Mouse (Mus musculus): Measurements from ENCODE around the gene Fam193a. TPM values are rescaled to one million over a fixed set of nuclear protein-coding genes. Genes with fewer than 3 reads are reported as not detected.

Fam193a gene
- polyA plus RNA-seq, 1 experiment from 2014 or later, result 10.3 TPM

DNA sequence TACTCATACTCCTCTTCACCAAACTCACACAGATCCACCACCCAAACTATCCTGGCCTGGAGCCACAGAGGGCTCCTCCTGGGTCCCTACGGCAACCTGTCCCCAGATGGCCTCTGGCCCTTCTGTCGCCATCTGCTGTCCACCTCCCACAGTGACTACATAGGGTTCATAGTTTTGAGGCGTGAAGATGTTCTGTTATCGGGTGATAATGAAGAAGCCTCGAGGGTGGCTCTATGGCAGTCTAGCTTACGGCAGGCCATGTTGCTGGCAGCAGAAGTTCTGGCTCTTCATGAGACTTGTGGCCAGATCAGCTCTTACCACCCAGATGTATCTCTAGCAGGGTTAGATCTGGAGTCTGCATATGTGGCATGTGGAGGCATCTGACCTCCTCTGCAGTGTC lies 133.1 kb downstream of the Fam193a start:
- ATAC-seq (ENCODE audit: insufficient number of reproducible peaks, insufficient read depth, low FRiP score, low read depth), result no peak
- H3K4me2 ChIP-seq (ENCODE audit: low read length), result no peak overlapping the region

DNA sequence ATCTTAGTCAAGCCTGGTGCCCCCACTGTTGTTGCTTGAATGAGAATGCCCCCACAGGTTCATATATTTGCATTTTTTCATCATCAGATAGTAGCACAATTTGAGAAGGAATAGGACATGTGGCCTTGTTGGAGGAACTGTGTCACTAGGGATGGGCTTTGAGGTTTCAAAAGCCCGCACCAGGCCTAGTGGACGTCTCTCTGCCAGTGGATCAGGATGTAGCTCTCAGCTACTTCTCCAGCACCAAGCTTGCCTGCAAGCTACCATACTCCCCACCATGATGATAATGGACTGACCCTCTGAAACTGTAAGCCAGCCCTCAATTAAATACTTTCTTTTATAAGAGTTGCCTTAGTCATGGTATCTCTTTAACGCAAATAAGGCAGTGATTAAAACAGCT lies 142.8 kb downstream of the Fam193a start:
- H3K27me3 ChIP-seq (ENCODE audit: control insufficient read depth, insufficient read depth, low read length), result no peaks in the 10 kb centered on the region
- no peak for ATAC-seq (ENCODE audit: insufficient number of reproducible peaks, insufficient read depth, low FRiP score, low read depth)
- H3K4me2 ChIP-seq (ENCODE audit: low read length), result peak overlapping the region; percentile 95
- WGBS, result 86% methylated on average over 3 of the region's 3 CpGs
- H3K9ac ChIP-seq (ENCODE audit: low read length), result no peak overlapping the region; the same call in 1 of the 2 replicates
- 0 out of 4 replicates have a peak overlapping the region, but pooled peaks of 1 of the 2 experiments have one; percentile 89 for H3K4me3 ChIP-seq (ENCODE audit: control insufficient read depth in 1 of 2, insufficient read depth in 1 of 2, low read depth in 1 of 2, low read length in 2 of 2)
- no peaks in the 10 kb centered on the region for H3K9me3 ChIP-seq (ENCODE audit: control insufficient read depth, low read length)
- H3K36me3 ChIP-seq (ENCODE audit: control insufficient read depth, insufficient read depth, low read length), result no peaks in the 10 kb centered on the region
- H3K27ac ChIP-seq (replicated peaks in 1 of 2; ENCODE audit: control insufficient read depth in 1 of 2, insufficient read depth in 1 of 2, low read depth in 2 of 2, low read length in 2 of 2), result no peak overlapping the region
- peaks cover 10 to 24% of the 10 kb centered on the region in 2 experiments for H3K4me1 ChIP-seq (ENCODE audit: control insufficient read depth in 2 of 2, insufficient read depth in 2 of 2, low read length in 2 of 2)

More for the DNA sequence above, 133.1 kb downstream of the Fam193a start:
- no peaks in the 10 kb centered on the region for H3K27me3 ChIP-seq (ENCODE audit: control insufficient read depth, insufficient read depth, low read length)
- 63% methylated on average over 6 of the region's 6 CpGs for WGBS
- H3K27ac ChIP-seq (replicated peaks in 1 of 2; ENCODE audit: control insufficient read depth in 1 of 2, insufficient read depth in 1 of 2, low read depth in 2 of 2, low read length in 2 of 2), result no peak overlapping the region
- no peak overlapping the region for H3K4me3 ChIP-seq (ENCODE audit: control insufficient read depth in 1 of 2, insufficient read depth in 1 of 2, low read depth in 1 of 2, low read length in 2 of 2)
- H3K36me3 ChIP-seq (ENCODE audit: control insufficient read depth, insufficient read depth, low read length), result peaks cover 33% of the 10 kb centered on the region
- no peak overlapping the region for H3K9ac ChIP-seq (ENCODE audit: low read length)
- H3K9me3 ChIP-seq (ENCODE audit: control insufficient read depth, low read length), result no peaks in the 10 kb centered on the region
- no peaks in the 10 kb centered on the region for H3K4me1 ChIP-seq (ENCODE audit: control insufficient read depth in 2 of 2, insufficient read depth in 2 of 2, low read length in 2 of 2)

DNA sequence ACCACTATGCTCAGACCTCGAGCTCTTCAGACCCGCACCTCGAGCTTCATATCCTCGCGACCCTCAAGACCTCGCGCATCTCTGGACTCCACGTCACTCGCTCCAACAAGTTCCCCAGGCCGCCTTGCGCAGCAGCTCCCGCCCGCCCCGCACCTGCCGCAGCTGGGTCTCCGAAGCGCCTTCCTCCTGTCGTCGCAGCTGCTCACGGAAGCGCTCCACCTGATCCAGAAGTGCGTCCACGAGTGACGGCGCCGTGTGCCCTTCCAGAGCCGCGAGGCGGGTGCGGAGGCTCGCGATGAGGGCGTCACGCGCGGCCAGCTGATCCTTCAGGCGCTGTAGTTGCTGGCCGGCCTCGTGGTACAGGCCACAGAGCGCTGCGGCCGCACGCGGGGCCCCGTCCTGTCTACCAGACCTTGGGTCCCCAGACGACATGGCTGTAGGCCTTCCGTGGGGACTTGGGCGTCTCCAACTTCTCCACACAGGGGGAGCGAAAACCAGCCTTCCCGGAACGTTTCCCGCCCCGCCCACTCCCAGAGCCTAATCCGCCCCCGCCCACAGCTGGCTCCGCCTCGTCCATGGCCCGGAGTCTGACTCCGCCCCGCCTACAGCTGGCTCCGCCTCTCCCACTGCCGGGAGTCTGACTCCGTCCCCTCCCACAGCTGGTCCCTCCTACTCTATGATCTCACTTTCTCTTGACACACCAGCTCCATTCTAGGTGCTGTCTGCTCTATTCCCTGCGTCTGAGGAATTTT lies 143.9 kb downstream of the Fam193a start, which contains the start of gene Tnip2:
Gene Tnip2, minus strand, starts transcription at position 526 of the 752 bp plus-strand sequence.
- H3K27ac ChIP-seq (replicated peaks in 1 of 2; ENCODE audit: control insufficient read depth in 1 of 2, insufficient read depth in 1 of 2, low read depth in 2 of 2, low read length in 2 of 2), result peak within 1 kb of the TSS in 1 of 2 experiments; percentile 42; a peak in 2 of 4 replicates

DNA sequence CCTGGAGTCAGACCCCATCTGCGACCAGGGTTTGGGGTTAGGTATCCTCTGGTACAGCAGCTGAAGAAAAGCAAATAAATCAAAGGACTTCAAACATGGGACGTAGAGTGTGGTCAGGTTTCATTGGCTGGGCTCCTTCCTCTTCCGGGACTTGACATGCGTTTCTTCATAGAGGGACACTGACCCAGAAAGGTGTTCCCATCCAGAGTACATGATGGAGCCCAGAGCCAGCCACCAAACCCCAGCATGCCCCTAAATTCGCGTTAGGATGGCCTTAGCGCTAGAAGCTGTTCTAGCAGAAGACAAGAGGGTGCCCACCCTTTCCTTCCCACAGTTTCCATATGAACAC lies 144.5 kb downstream of the Fam193a start:
- Histone ChIP-seq H3K9me3 (ENCODE audit: control insufficient read depth, low read length) (no peaks in the 10 kb centered on the region), H3K4me1 (ENCODE audit: control insufficient read depth in 2 of 2, insufficient read depth in 2 of 2, low read length in 2 of 2) (peaks cover 10 to 24% of the 10 kb centered on the region in 2 experiments), H3K4me3 (ENCODE audit: control insufficient read depth in 1 of 2, insufficient read depth in 1 of 2, low read depth in 1 of 2, low read length in 2 of 2) (peak overlapping the region; percentile 48 to 89), H3K27me3 (ENCODE audit: control insufficient read depth, insufficient read depth, low read length) (no peaks in the 10 kb centered on the region), H3K36me3 (ENCODE audit: control insufficient read depth, insufficient read depth, low read length) (no peaks in the 10 kb centered on the region), H3K9ac (ENCODE audit: low read length) (peak overlapping the region; percentile 87), H3K27ac (replicated peaks in 1 of 2; ENCODE audit: control insufficient read depth in 1 of 2, insufficient read depth in 1 of 2, low read depth in 2 of 2, low read length in 2 of 2) (peak overlapping the region in 1 of 2 experiments; percentile 42; a peak in 1 of 4 replicates), H3K4me2 (ENCODE audit: low read length) (peak overlapping the region; percentile 95)
- peak; percentile 18; the same call in 1 of the 2 replicates for ATAC-seq (ENCODE audit: insufficient number of reproducible peaks, insufficient read depth, low FRiP score, low read depth)
- 19% methylated on average over 7 of the region's 7 CpGs for WGBS

More for the DNA sequence above, 143.9 kb downstream of the Fam193a start, which contains the start of gene Tnip2:
- Histone ChIP-seq H3K36me3 (ENCODE audit: control insufficient read depth, insufficient read depth, low read length) (no peaks in the 10 kb centered on the region), H3K9me3 (ENCODE audit: control insufficient read depth, low read length) (no peaks in the 10 kb centered on the region), H3K27me3 (ENCODE audit: control insufficient read depth, insufficient read depth, low read length) (no peaks in the 10 kb centered on the region), H3K4me3 (ENCODE audit: control insufficient read depth in 1 of 2, insufficient read depth in 1 of 2, low read depth in 1 of 2, low read length in 2 of 2) (peak within 1 kb of the TSS; percentile 67 to 89), H3K4me1 (ENCODE audit: control insufficient read depth in 2 of 2, insufficient read depth in 2 of 2, low read length in 2 of 2) (peaks cover 10 to 24% of the 10 kb centered on the region in 2 experiments), H3K9ac (ENCODE audit: low read length) (peak within 1 kb of the TSS; percentile 87), H3K4me2 (ENCODE audit: low read length) (peak within 1 kb of the TSS; percentile 95)
- peak; percentile 97 for ATAC-seq (ENCODE audit: insufficient number of reproducible peaks, insufficient read depth, low FRiP score, low read depth)
- under 1% methylated on average over 64 of the region's 64 CpGs for WGBS

DNA sequence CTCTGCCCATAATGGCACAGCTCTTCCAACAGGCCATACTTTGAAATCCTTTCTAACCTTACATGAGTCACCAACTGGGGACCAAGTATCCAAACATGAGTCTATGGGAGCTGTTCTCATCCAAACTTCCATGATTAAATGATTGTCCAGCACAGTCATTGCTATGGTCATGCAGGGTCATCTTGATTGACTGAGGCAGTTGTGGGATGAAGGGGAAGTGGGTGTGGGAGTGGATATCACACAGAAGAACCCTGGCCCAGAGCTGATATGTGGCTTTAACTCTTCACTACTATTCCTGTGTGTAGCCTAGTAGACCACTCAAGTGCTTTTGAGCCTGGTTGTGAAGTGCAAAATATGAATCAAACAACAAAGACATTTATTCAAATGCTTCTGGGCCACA lies 145.4 kb downstream of the Fam193a start:
- Histone ChIP-seq H3K4me3 (ENCODE audit: control insufficient read depth in 1 of 2, insufficient read depth in 1 of 2, low read depth in 1 of 2, low read length in 2 of 2) (no peak overlapping the region), H3K27me3 (ENCODE audit: control insufficient read depth, insufficient read depth, low read length) (no peaks in the 10 kb centered on the region), H3K27ac (replicated peaks in 1 of 2; ENCODE audit: control insufficient read depth in 1 of 2, insufficient read depth in 1 of 2, low read depth in 2 of 2, low read length in 2 of 2) (no peak overlapping the region), H3K9ac (ENCODE audit: low read length) (no peak overlapping the region), H3K4me1 (ENCODE audit: control insufficient read depth in 2 of 2, insufficient read depth in 2 of 2, low read length in 2 of 2) (peaks cover 10 to 19% of the 10 kb centered on the region in 2 experiments), H3K9me3 (ENCODE audit: control insufficient read depth, low read length) (no peaks in the 10 kb centered on the region), H3K4me2 (ENCODE audit: low read length) (no peak overlapping the region), H3K36me3 (ENCODE audit: control insufficient read depth, insufficient read depth, low read length) (no peaks in the 10 kb centered on the region)
- ATAC-seq (ENCODE audit: insufficient number of reproducible peaks, insufficient read depth, low FRiP score, low read depth), result no peak

DNA sequence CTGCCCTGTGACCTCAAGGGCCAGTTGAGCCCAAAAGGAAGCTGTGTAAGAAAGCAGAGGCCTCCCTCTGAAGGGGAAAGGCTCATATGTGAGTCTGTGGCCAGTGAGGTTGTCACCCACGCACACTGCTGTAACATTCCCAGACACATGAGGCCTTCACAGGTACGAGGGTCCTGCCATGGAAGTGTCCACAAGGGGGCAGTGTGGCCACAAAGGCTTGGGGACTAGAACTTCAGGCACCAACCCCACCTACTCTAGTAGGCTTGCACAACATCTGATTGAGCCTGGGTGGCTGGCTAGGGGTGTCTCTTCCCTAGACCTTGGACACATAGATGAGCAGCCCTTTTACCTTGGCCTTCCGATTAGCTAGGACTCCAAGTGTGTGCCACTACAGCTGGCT lies 148.2 kb downstream of the Fam193a start:
- no peaks in the 10 kb centered on the region for H3K36me3 ChIP-seq (ENCODE audit: control insufficient read depth, insufficient read depth, low read length)
- H3K9me3 ChIP-seq (ENCODE audit: control insufficient read depth, low read length), result no peaks in the 10 kb centered on the region
- no peak overlapping the region for H3K4me3 ChIP-seq (ENCODE audit: control insufficient read depth in 1 of 2, insufficient read depth in 1 of 2, low read depth in 1 of 2, low read length in 2 of 2)
- H3K27ac ChIP-seq (replicated peaks in 1 of 2; ENCODE audit: control insufficient read depth in 1 of 2, insufficient read depth in 1 of 2, low read depth in 2 of 2, low read length in 2 of 2), result no peak overlapping the region
- H3K9ac ChIP-seq (ENCODE audit: low read length), result no peak overlapping the region
- ATAC-seq (ENCODE audit: insufficient number of reproducible peaks, insufficient read depth, low FRiP score, low read depth), result no peak
- peaks cover 22 to 23% of the 10 kb centered on the region in 2 experiments for H3K4me1 ChIP-seq (ENCODE audit: control insufficient read depth in 2 of 2, insufficient read depth in 2 of 2, low read length in 2 of 2)
- WGBS, result 22% methylated on average over 3 of the region's 3 CpGs
- no peak overlapping the region for H3K4me2 ChIP-seq (ENCODE audit: low read length)
- H3K27me3 ChIP-seq (ENCODE audit: control insufficient read depth, insufficient read depth, low read length), result no peaks in the 10 kb centered on the region

DNA sequence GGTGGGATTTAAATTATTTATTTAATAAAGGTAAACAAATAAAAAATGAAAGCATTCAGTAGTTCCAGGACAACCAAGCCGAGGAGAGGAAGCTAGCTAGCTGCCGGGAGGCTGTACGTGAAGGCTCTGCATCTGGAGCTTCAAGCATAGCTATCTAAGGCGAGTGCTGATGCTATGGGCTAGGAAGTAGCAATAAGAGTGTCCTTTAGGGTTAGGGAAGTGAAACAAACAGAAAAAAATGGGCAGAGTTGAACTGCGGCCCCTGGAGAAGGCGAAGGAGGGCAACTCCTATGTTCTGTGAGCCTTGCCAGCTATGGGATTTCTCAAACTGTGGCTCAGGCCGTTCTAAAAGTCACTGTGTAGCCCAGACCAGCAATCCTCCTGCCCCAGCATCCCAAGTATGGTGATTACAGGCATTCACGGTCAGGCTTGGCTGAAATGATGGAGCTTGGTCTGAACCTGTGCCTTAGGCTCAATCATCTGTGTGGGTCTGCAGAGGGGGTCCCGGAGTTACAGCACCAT lies 149.7 kb downstream of the Fam193a start:
- Histone ChIP-seq H3K27me3 (ENCODE audit: control insufficient read depth, insufficient read depth, low read length) (no peaks in the 10 kb centered on the region), H3K4me2 (ENCODE audit: low read length) (no peak overlapping the region), H3K9me3 (ENCODE audit: control insufficient read depth, low read length) (no peaks in the 10 kb centered on the region), H3K4me3 (ENCODE audit: control insufficient read depth in 1 of 2, insufficient read depth in 1 of 2, low read depth in 1 of 2, low read length in 2 of 2) (no peak overlapping the region), H3K27ac (replicated peaks in 1 of 2; ENCODE audit: control insufficient read depth in 1 of 2, insufficient read depth in 1 of 2, low read depth in 2 of 2, low read length in 2 of 2) (no peak overlapping the region), H3K9ac (ENCODE audit: low read length) (no peak overlapping the region), H3K4me1 (ENCODE audit: control insufficient read depth in 2 of 2, insufficient read depth in 2 of 2, low read length in 2 of 2) (peaks cover 15 to 16% of the 10 kb centered on the region in 2 experiments), H3K36me3 (ENCODE audit: control insufficient read depth, insufficient read depth, low read length) (no peaks in the 10 kb centered on the region)
- no peak for ATAC-seq (ENCODE audit: insufficient number of reproducible peaks, insufficient read depth, low FRiP score, low read depth)
- WGBS, result 85% methylated on average over 9 of the region's 9 CpGs

Measured in heart, embryonic 14.5 days (tissue).